Mouse (Mus musculus): ENCODE data around the gene Ces2f. TPM values are rescaled to one million over a fixed set of nuclear protein-coding genes. Genes with fewer than 3 reads are reported as not detected.

Ces2f gene
- polyA plus RNA-seq, 1 experiment from 2014 or later: not detected

DNA sequence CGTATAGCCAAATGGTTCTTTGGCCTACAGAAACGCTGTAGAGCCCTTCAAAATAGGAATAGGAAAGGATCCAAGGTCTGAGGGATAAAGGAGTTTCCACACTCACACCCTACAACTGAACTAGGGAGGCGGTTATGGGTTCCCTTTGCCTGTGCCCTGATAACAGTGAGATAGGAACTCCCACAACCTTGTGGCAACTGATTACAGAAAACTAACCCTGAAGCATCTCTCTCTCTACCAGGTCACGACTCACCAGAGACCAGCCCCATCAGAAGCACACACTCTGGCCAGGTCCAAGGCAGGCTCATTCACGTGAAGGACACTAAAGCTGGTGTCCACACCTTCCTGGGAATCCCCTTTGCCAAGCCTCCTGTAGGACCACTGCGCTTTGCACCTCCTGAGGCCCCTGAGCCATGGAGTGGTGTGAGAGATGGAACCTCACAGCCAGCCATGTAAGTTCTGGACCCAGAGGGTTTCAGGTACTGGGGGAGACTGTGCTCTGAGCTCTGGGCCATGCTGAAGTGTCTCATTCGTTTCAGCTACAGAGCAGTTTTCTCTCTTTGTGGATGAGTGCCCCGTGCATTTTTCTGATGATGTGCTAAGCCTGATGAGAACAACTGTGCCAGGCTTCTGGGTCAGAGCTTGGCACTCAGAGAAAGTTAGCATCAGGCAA lies 15.2 kb downstream of the Ces2f start:
- Histone ChIP-seq H3K27me3 (ENCODE audit: control insufficient read depth, insufficient read depth, low read length) (no peaks in the 10 kb centered on the region), H3K9me3 (ENCODE audit: control insufficient read depth, low read length) (no peaks in the 10 kb centered on the region), H3K4me2 (replicated peaks) (no peak overlapping the region), H3K36me3 (replicated peaks; ENCODE audit: control insufficient read depth, insufficient read depth) (no peaks in the 10 kb centered on the region), H3K27ac (no peak overlapping the region), H3K4me3 (replicated peaks; ENCODE audit: low read length) (no peak overlapping the region), H3K4me1 (replicated peaks; ENCODE audit: control insufficient read depth, insufficient read depth, low read length) (no peaks in the 10 kb centered on the region), H3K9ac (no peak overlapping the region)
- WGBS: 79% methylated on average over 8 of the region's 8 CpGs
- ATAC-seq (ENCODE audit: low FRiP score): no peak
- DNase-seq (ENCODE audit: low spot score): no peak

DNA sequence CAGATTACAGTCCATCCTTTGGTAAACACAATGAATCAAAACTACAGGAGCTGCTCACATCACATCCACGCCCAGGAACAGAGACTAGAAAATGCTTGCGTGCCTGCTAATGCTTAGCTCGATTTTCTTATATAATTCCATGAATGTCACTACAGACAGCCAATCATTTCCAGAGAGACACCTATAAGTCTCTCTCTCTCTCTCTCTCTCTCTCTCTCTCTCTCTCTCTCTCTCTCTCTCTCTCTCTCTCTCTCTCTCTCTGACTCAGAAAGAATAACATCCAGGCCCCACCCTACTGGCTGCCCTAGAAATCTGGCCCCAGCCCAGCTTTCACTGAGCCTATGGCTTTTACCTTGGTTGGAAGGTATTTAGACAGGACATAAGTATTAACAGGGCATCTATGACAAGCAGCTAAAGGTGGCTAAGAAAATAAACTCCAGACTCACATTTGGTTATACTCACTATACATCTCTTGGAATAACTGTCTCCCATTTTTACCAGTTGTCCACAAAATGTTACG lies 16.3 kb downstream of the Ces2f start:
- WGBS: 92% methylated on average over 4 of the region's 4 CpGs
- Histone ChIP-seq H3K27me3 (ENCODE audit: control insufficient read depth, insufficient read depth, low read length) (no peaks in the 10 kb centered on the region), H3K4me1 (replicated peaks; ENCODE audit: control insufficient read depth, insufficient read depth, low read length) (no peaks in the 10 kb centered on the region), H3K4me3 (replicated peaks; ENCODE audit: low read length) (no peak overlapping the region), H3K9me3 (ENCODE audit: control insufficient read depth, low read length) (no peaks in the 10 kb centered on the region), H3K9ac (no peak overlapping the region), H3K27ac (no peak overlapping the region), H3K4me2 (replicated peaks) (no peak overlapping the region), H3K36me3 (replicated peaks; ENCODE audit: control insufficient read depth, insufficient read depth) (no peaks in the 10 kb centered on the region)
- DNase-seq (ENCODE audit: low spot score) (no peak), ATAC-seq (ENCODE audit: low FRiP score) (no peak)

DNA sequence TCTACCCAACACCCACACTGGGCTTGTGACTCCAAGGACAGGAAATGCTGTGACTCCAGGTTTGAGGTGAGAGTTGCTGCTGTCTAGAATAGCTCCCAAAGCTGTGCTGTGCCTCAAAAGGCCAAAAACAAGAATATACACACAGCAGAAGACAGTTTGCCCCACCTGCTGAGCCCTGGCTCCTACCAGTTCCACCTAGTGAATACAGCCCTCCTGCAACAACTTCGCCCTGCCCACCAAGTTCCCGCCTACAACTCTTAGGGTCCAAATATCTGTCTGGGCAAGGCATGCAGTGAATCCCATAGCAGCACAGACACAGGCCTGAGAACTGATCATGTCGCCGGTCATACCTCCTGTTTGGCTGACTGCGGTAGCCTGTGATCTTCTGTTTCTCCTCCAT lies 37.0 kb downstream of the Ces2f start:
- H3K4me1 ChIP-seq (replicated peaks; ENCODE audit: control insufficient read depth, insufficient read depth, low read length): no peaks in the 10 kb centered on the region
- H3K9me3 ChIP-seq (ENCODE audit: control insufficient read depth, low read length): 0 out of 2 replicates have a peak, but pooled peaks cover 6% of the 10 kb centered on the region
- H3K4me2 ChIP-seq (replicated peaks): no peak overlapping the region
- no peaks in the 10 kb centered on the region for H3K36me3 ChIP-seq (replicated peaks; ENCODE audit: control insufficient read depth, insufficient read depth)
- no peak for ATAC-seq (ENCODE audit: low FRiP score)
- H3K27ac ChIP-seq: no peak overlapping the region
- 90% methylated on average over 5 of the region's 5 CpGs for WGBS
- H3K27me3 ChIP-seq (ENCODE audit: control insufficient read depth, insufficient read depth, low read length): no peaks in the 10 kb centered on the region
- H3K9ac ChIP-seq: no peak overlapping the region
- DNase-seq (ENCODE audit: low spot score): no peak
- no peak overlapping the region for H3K4me3 ChIP-seq (replicated peaks; ENCODE audit: low read length)

DNA sequence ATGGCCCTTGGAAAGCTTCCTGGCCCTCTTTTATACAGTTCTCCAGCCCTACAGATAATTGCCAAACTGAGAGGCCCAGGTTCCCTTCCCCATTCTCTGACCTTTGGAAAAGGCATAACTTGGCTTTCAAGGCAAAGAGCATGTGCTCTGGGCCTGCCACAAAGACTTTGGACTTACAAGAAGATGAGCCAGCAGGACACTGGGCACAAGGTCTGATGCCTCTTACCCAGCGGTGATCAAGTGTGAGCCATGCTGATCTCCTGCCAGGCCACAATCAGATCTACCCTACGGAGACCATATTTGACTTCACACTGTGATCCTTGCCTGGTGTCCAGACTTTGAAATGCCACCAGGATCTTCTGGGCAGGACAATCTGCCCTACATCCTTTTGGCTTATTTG lies 37.8 kb downstream of the Ces2f start:
- WGBS: 95% methylated on average over 2 of the region's 2 CpGs
- Histone ChIP-seq H3K27me3 (ENCODE audit: control insufficient read depth, insufficient read depth, low read length) (no peaks in the 10 kb centered on the region), H3K9me3 (ENCODE audit: control insufficient read depth, low read length) (0 out of 2 replicates have a peak, but pooled peaks cover 6% of the 10 kb centered on the region), H3K9ac (no peak overlapping the region), H3K4me2 (replicated peaks) (no peak overlapping the region), H3K27ac (no peak overlapping the region), H3K4me3 (replicated peaks; ENCODE audit: low read length) (no peak overlapping the region), H3K4me1 (replicated peaks; ENCODE audit: control insufficient read depth, insufficient read depth, low read length) (no peaks in the 10 kb centered on the region), H3K36me3 (replicated peaks; ENCODE audit: control insufficient read depth, insufficient read depth) (no peaks in the 10 kb centered on the region)
- no peak for ATAC-seq (ENCODE audit: low FRiP score)
- no peak for DNase-seq (ENCODE audit: low spot score)

DNA sequence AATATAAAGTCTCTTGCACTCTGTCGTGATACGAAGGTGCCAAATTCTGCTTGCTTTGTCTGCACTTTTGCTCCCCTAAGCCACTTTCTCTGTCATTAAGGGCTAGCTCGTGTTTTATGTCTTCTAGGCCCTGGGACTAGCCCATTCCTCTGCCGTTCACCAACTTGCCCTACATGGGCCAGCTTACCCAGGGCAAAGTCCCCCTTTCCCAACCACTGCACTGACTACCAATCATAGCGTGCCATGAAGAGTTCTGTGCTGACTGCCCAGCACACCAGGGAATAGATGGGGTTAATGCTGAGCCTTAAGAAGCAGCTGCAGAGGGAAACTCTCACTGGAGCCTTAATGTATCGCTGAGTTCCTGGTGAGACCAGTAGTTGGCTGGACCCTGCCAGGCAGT lies 51.0 kb downstream of the Ces2f start:
- 85% methylated on average over 6 of the region's 6 CpGs for WGBS
- DNase-seq (ENCODE audit: low spot score) (peak; percentile 9), ATAC-seq (ENCODE audit: low FRiP score) (no peak)
- H3K36me3 ChIP-seq (replicated peaks; ENCODE audit: control insufficient read depth, insufficient read depth): no peaks in the 10 kb centered on the region
- H3K9me3 ChIP-seq (ENCODE audit: control insufficient read depth, low read length): no peaks in the 10 kb centered on the region
- no peak overlapping the region for H3K4me3 ChIP-seq (replicated peaks; ENCODE audit: low read length)
- no peak overlapping the region for H3K9ac ChIP-seq
- no peaks in the 10 kb centered on the region for H3K4me1 ChIP-seq (replicated peaks; ENCODE audit: control insufficient read depth, insufficient read depth, low read length)
- no peaks in the 10 kb centered on the region for H3K27me3 ChIP-seq (ENCODE audit: control insufficient read depth, insufficient read depth, low read length)
- no peak overlapping the region for H3K27ac ChIP-seq
- H3K4me2 ChIP-seq (replicated peaks): no peak overlapping the region

DNA sequence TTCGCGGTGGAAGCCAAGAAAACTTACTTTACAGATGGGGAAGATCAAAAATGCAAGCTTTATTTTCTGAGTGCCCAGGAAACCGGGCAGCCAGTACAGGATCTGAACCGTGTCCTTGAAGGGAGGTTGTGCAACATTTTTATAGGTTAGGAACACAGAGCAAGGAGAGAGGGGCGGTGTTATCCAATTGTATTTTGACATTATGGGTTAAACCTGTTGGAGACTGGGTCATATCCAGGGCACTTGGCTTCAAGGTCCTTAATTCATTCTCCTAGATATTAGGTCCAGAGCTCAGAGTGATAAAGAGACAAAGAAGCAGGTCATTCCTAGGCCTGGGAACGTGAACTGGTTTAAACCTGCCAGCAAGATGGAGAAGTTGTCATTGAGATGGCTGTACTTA lies 52.0 kb downstream of the Ces2f start:
- ATAC-seq (ENCODE audit: low FRiP score): no peak
- WGBS: 87% methylated on average over 6 of the region's 6 CpGs

DNA sequence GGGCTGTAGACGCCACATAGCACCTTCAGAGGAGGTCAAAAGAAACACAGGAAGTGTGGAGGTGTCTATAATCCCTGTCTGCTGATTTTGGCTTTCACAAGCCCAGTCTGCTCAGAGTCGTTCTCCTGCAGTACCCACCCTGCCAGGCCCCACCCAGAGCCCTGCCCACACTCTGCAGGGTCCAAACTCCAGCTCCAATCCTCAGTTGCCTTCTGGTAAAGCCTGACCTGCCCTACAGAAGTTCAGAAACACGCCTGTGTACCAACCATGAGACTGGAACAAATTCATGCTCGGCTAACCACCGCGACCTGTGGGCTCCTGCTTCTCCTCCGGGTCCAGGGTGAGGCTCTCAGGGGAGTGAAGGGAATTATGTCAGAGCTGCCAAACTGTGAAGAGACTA lies 53.4 kb downstream of the Ces2f start, which contains the start of gene Ces2h:
Gene Ces2h (plus strand): TSS at position 268 of the 400 bp plus-strand sequence.
- Histone ChIP-seq H3K36me3 (replicated peaks; ENCODE audit: control insufficient read depth, insufficient read depth) (no peaks in the 10 kb centered on the region), H3K4me2 (replicated peaks) (no peak within 1 kb of the TSS), H3K9me3 (ENCODE audit: control insufficient read depth, low read length) (no peaks in the 10 kb centered on the region), H3K4me1 (replicated peaks; ENCODE audit: control insufficient read depth, insufficient read depth, low read length) (no peaks in the 10 kb centered on the region), H3K9ac (no peak within 1 kb of the TSS), H3K27me3 (ENCODE audit: control insufficient read depth, insufficient read depth, low read length) (no peaks in the 10 kb centered on the region), H3K27ac (no peak within 1 kb of the TSS), H3K4me3 (replicated peaks; ENCODE audit: low read length) (no peak within 1 kb of the TSS)
- no peak for ATAC-seq (ENCODE audit: low FRiP score)
- WGBS: 89% methylated on average over 7 of the region's 7 CpGs
- no peak for DNase-seq (ENCODE audit: low spot score)

More for the DNA sequence above, 52.0 kb downstream of the Ces2f start:
- Histone ChIP-seq H3K4me3 (replicated peaks; ENCODE audit: low read length) (no peak overlapping the region), H3K4me1 (replicated peaks; ENCODE audit: control insufficient read depth, insufficient read depth, low read length) (no peaks in the 10 kb centered on the region), H3K27me3 (ENCODE audit: control insufficient read depth, insufficient read depth, low read length) (no peaks in the 10 kb centered on the region), H3K27ac (no peak overlapping the region), H3K9ac (no peak overlapping the region), H3K4me2 (replicated peaks) (no peak overlapping the region), H3K9me3 (ENCODE audit: control insufficient read depth, low read length) (no peaks in the 10 kb centered on the region), H3K36me3 (replicated peaks; ENCODE audit: control insufficient read depth, insufficient read depth) (no peaks in the 10 kb centered on the region)
- DNase-seq (ENCODE audit: low spot score): no peak

Other genes with a start within 250 kb of the Ces2f start
- not detected in 2 replicates for gene Ces2a, start 213.4 kb upstream of the Ces2f start, polyA plus RNA-seq (2014; fragmentation: Nextera tagmentation; extraction: Ambion mirVana)
- 0.29 and 0.44 TPM in 2 replicates for gene Ces2b, start 115.8 kb upstream of the Ces2f start, polyA plus RNA-seq (2014; fragmentation: Nextera tagmentation; extraction: Ambion mirVana)
- gene Ces2c, start 100.3 kb upstream of the Ces2f start, polyA plus RNA-seq (2014; fragmentation: Nextera tagmentation; extraction: Ambion mirVana): not detected in 2 replicates
- gene Ces2e, start 21.1 kb upstream of the Ces2f start, polyA plus RNA-seq (2014; fragmentation: Nextera tagmentation; extraction: Ambion mirVana): not detected in 2 replicates
- 0.07 TPM in 1 of 2 replicates, not detected in the other for gene Ces2g, start 14.4 kb downstream of the Ces2f start, polyA plus RNA-seq (2014; fragmentation: Nextera tagmentation; extraction: Ambion mirVana)
- gene Ces2h, start 53.5 kb downstream of the Ces2f start, polyA plus RNA-seq (2014; fragmentation: Nextera tagmentation; extraction: Ambion mirVana): not detected in 2 replicates
- not detected in 2 replicates for gene Ces3a, start 101.2 kb downstream of the Ces2f start, polyA plus RNA-seq (2014; fragmentation: Nextera tagmentation; extraction: Ambion mirVana)
- not detected in 2 replicates for gene Ces3b, start 136.4 kb downstream of the Ces2f start, polyA plus RNA-seq (2014; fragmentation: Nextera tagmentation; extraction: Ambion mirVana)
- gene Ces4a, start 184.4 kb downstream of the Ces2f start, polyA plus RNA-seq (2014; fragmentation: Nextera tagmentation; extraction: Ambion mirVana): 0.08 TPM in 1 of 2 replicates, not detected in the other
- 34.1 and 41.7 TPM in 2 replicates for gene Cbfb, start 223.3 kb downstream of the Ces2f start, polyA plus RNA-seq (2014; fragmentation: Nextera tagmentation; extraction: Ambion mirVana)